21 mouse cellular contexts compared by ENCODE assay signal in genomic region chr5:123713782-123714181, GRCm38 (mm10). TPM values are rescaled to one million over a fixed set of nuclear protein-coding genes. Genes with fewer than 3 reads are reported as not detected.
DNase-seq lines count a peak whose midpoint lies in the region; ATAC-seq lines count a peak whose summit lies in the region.
"Had no signal": no experiment of that assay in that cellular context is flagged by ENCODE, and none has a peak within 500 bp of the region (broad histone marks: within the 10 kb centered on the region; RNA-seq: fewer than 3 reads in every experiment).

No protein-coding gene starts in this region.

- peak; percentile 58 for DNase-seq in heart, adult 11 months
- DNase-seq in heart, adult 9 months (ENCODE audit: low spot score in 2 of 2), result no peak
- DNase-seq in 416B (ENCODE audit: low read depth), result peak; percentile 75
- peak; percentile 46 to 50 for DNase-seq in monocyte, adult 2 months (ENCODE audit: low read depth in 1 of 2, low spot score in 2 of 2)
- no peak for DNase-seq in spleen, postnatal 10 days (ENCODE audit: low spot score in 2 of 2)
- no peak for DNase-seq in adrenal gland, postnatal 36 days
- DNase-seq in gastrocnemius, postnatal 36 days, result no peak
- DNase-seq: cerebellum, adult 11 months; cerebellum, postnatal 10 days; heart, postnatal 36 days; kidney, adult 9 months; kidney, postnatal 10 days; layer of hippocampus, postnatal 36 days; right cerebral cortex, adult 18-20 months; spleen, adult 18-20 months; thymus, adult 18-20 months; thymus, postnatal 25 days had no signal

- intact Hi-C loops in gastrocnemius, postnatal 36 days (cut with DNase I), result no loop called here

- peak; percentile 95 for ATAC-seq in granulocyte monocyte progenitor cell, adult 5-6 weeks (replicated peaks; ENCODE audit: poor library complexity, severe bottlenecking)
- ATAC-seq: forebrain, embryonic 16.5 days; intestine, embryonic 16.5 days; midbrain, embryonic 13.5 days had no signal

RNA-seq across cellular contexts. Expression of gene Zcchc8, which starts 7.1 kb away (rescaled TPM):
- 53.7 and 66.1 TPM in 2 replicates for total RNA-seq in granulocyte monocyte progenitor cell, adult 5-6 weeks (2014; fragmentation: Nextera tagmentation)
- 53.5 and 80.9 TPM in 2 replicates for total RNA-seq in granulocyte monocyte progenitor cell, adult 5-6 weeks (2017)
- 10 to 100 TPM; 37.1 to 44.4 TPM for total RNA-seq in adrenal gland, postnatal 36 days (2021)
- total RNA-seq in gastrocnemius, postnatal 36 days (2021), result 10 to 100 TPM in 1 of 2 experiments, 1 to 10 TPM in 1; 9.9 to 17.6 TPM

RNA-seq across cellular contexts. Expression of gene Clip1, which starts 29.4 kb away (rescaled TPM):
- 41.7 and 56.0 TPM in 2 replicates for total RNA-seq in granulocyte monocyte progenitor cell, adult 5-6 weeks (2014; fragmentation: Nextera tagmentation)
- total RNA-seq in granulocyte monocyte progenitor cell, adult 5-6 weeks (2017), result 63.4 and 65.9 TPM in 2 replicates
- 10 to 100 TPM; 70.7 to 75.3 TPM for total RNA-seq in adrenal gland, postnatal 36 days (2021)
- total RNA-seq in gastrocnemius, postnatal 36 days (2021), result 100 to 1,000 TPM; 264 to 276 TPM

RNA-seq across cellular contexts. Expression of gene Rsrc2, which starts 35.4 kb away (rescaled TPM):
- total RNA-seq in granulocyte monocyte progenitor cell, adult 5-6 weeks (2014; fragmentation: Nextera tagmentation), result 118 TPM in 2 replicates
- 171 and 227 TPM in 2 replicates for total RNA-seq in granulocyte monocyte progenitor cell, adult 5-6 weeks (2017)
- total RNA-seq in adrenal gland, postnatal 36 days (2021), result 10 to 100 TPM; 65.6 to 81.8 TPM
- total RNA-seq in gastrocnemius, postnatal 36 days (2021), result 10 to 100 TPM; 30.2 to 40.5 TPM

RNA-seq across cellular contexts. Expression of gene Kntc1, which starts 35.7 kb away (rescaled TPM):
- total RNA-seq in granulocyte monocyte progenitor cell, adult 5-6 weeks (2014; fragmentation: Nextera tagmentation), result 63.0 and 74.9 TPM in 2 replicates
- 43.6 and 73.8 TPM in 2 replicates for total RNA-seq in granulocyte monocyte progenitor cell, adult 5-6 weeks (2017)
- 1 to 10 TPM; 1.4 to 4.0 TPM for total RNA-seq in adrenal gland, postnatal 36 days (2021)
- under 1 TPM; 0.69 to 0.92 TPM for total RNA-seq in gastrocnemius, postnatal 36 days (2021)

Comparison
In these comparisons a context has a peak if more than half of its experiments do, and no peak if none do; other contexts are left out.
1. DNase-seq: peak in heart, adult 11 months (single experiment), 416B (single experiment) and monocyte, adult 2 months (2 of 2); none in heart, adult 9 months (0 of 2), spleen, postnatal 10 days (0 of 2), adrenal gland, postnatal 36 days (0 of 2) and gastrocnemius, postnatal 36 days (0 of 2).